Mouse (Mus musculus): ENCODE measurements around the gene Trpm1. TPM values are rescaled to one million over a fixed set of nuclear protein-coding genes. Genes with fewer than 3 reads are reported as not detected.

The Trpm1 gene
- total and polyA plus RNA-seq, 2 experiments from 2014 or later = 0.45 TPM; not detected in 1

DNA sequence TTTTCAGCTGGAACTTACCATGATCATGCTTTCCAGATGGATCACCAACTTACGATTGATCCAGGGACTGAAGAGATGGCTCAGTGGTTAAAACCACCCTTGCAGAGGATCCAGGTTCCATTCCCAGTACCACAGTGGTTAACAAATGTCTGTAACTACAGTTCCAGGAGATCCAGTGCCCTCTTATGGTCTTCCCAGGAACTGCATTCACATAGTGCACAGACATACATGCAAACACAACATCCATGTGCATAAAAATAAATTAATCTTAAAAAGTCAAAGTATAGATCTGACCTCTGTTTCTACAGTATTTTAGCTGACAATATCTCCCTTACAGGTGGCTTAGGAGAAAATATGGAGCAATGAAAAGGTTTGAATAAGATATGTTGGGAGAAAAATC lies 77.4 kb downstream of the Trpm1 start:
- Histone ChIP-seq H3K36me3 (ENCODE audit: insufficient read depth) (no peaks in the 10 kb centered on the region), H3K9me3 (ENCODE audit: low read length) (no peaks in the 10 kb centered on the region), H3K4me3 (ENCODE audit: low read depth, low read length) (no peak overlapping the region), H3K27me3 (ENCODE audit: insufficient read depth, low read length) (no peaks in the 10 kb centered on the region), H3K9ac (no peak overlapping the region), H3K27ac (ENCODE audit: low read depth, low read length) (no peak overlapping the region), H3K4me2 (ENCODE audit: low read depth) (no peak overlapping the region), H3K4me1 (ENCODE audit: insufficient read depth) (no peaks in the 10 kb centered on the region)
- 100% methylated on average over 1 of the region's 1 CpGs for WGBS
- peak; percentile 20; the same call in 1 of the 2 replicates for TF ChIP-seq CTCF (IDR thresholded peaks at IDR 0.05; ENCODE audit: low read depth)
- no peak for ATAC-seq
- no peak for DNase-seq

- DNase-seq (no peak), ATAC-seq (no peak)
- no peak overlapping the region for H3K4me3 ChIP-seq (ENCODE audit: low read depth, low read length)
- no peaks in the 10 kb centered on the region for H3K36me3 ChIP-seq (ENCODE audit: insufficient read depth)
- no peaks in the 10 kb centered on the region for H3K9me3 ChIP-seq (ENCODE audit: low read length)
- TF ChIP-seq CTCF (IDR thresholded peaks at IDR 0.05; ENCODE audit: low read depth) = no peak
- no peaks in the 10 kb centered on the region for H3K4me1 ChIP-seq (ENCODE audit: insufficient read depth)
- 38% methylated on average over 2 of the region's 2 CpGs for WGBS
- no peak overlapping the region for H3K9ac ChIP-seq
- H3K27ac ChIP-seq (ENCODE audit: low read depth, low read length) = no peak overlapping the region
- no peak overlapping the region for H3K4me2 ChIP-seq (ENCODE audit: low read depth)
- no peaks in the 10 kb centered on the region for H3K27me3 ChIP-seq (ENCODE audit: insufficient read depth, low read length)
Observed at GRCm38 (mm10) chr7:64231996-64232395, 78.4 kb downstream of the Trpm1 start.

DNA sequence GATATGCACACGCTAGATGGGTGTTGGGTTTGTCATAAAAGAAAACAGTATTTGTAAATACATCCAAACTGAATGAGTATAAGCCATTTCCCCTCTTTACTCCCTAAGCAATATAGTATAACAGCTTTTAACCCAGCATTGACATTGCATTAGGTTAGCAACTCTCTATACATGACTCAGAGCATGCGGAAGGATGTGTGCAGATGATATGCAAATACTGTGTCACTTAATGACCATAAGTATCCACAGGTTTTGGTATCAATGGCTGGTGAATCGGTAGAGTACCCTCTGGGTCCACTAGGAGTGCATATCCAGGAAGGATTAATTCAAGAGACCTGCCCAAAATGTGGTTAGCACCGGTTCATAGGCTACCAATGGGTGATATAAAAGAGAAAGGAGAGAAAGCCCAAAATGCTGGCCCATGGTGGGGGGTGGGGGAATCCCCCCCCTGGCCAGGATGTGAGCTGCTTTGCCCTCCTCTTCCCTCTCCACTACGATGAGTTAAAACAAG lies 80.7 kb downstream of the Trpm1 start:
- H3K4me2 ChIP-seq (ENCODE audit: low read depth) = no peak overlapping the region
- no peak for ATAC-seq

GRCm38 (mm10) chr7:64236521-64236920 lies 82.9 kb downstream of the Trpm1 start:
- no peak for DNase-seq
- WGBS = 67% methylated on average over 4 of the region's 4 CpGs
- TF ChIP-seq CTCF (IDR thresholded peaks at IDR 0.05; ENCODE audit: low read depth) = no peak
- H3K9ac ChIP-seq = no peak overlapping the region
- no peaks in the 10 kb centered on the region for H3K9me3 ChIP-seq (ENCODE audit: low read length)
- H3K4me2 ChIP-seq (ENCODE audit: low read depth) = no peak overlapping the region
- no peak overlapping the region for H3K4me3 ChIP-seq (ENCODE audit: low read depth, low read length)
- no peak overlapping the region for H3K27ac ChIP-seq (ENCODE audit: low read depth, low read length)
- no peaks in the 10 kb centered on the region for H3K36me3 ChIP-seq (ENCODE audit: insufficient read depth)
- ATAC-seq = no peak
- H3K4me1 ChIP-seq (ENCODE audit: insufficient read depth) = no peaks in the 10 kb centered on the region; the same call in 1 of the 2 replicates
- no peaks in the 10 kb centered on the region for H3K27me3 ChIP-seq (ENCODE audit: insufficient read depth, low read length)

More for the DNA sequence above, 80.7 kb downstream of the Trpm1 start:
- H3K36me3 ChIP-seq (ENCODE audit: insufficient read depth) = no peaks in the 10 kb centered on the region
- H3K27me3 ChIP-seq (ENCODE audit: insufficient read depth, low read length) = no peaks in the 10 kb centered on the region
- no peak for DNase-seq
- TF ChIP-seq CTCF (IDR thresholded peaks at IDR 0.05; ENCODE audit: low read depth) = no peak
- H3K27ac ChIP-seq (ENCODE audit: low read depth, low read length) = no peak overlapping the region
- H3K4me3 ChIP-seq (ENCODE audit: low read depth, low read length) = no peak overlapping the region
- WGBS = 95% methylated on average over 5 of the region's 5 CpGs
- no peak overlapping the region for H3K9ac ChIP-seq
- H3K4me1 ChIP-seq (ENCODE audit: insufficient read depth) = no peaks in the 10 kb centered on the region; the same call in 1 of the 2 replicates
- no peaks in the 10 kb centered on the region for H3K9me3 ChIP-seq (ENCODE audit: low read length)

DNA sequence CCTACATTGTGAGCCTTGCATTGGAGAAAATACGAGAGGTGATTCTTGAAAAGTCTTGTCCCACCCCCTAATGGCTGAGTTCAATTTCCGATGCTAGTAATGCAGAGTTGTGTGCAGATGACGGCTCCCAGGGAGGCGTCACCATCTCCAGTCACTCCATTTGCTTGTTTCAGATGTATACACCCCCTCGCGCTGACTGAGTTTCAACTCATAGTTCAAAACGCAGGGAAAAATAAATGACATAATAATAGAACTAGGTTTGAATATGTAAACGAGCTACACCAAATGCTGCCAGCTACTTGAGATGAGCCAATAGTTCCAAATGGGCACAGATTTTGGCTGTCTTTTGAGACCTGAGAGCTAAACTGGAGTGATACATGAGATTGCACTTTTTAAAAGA lies 84.1 kb downstream of the Trpm1 start:
- Histone ChIP-seq H3K9ac (no peak overlapping the region), H3K27me3 (ENCODE audit: insufficient read depth, low read length) (no peaks in the 10 kb centered on the region), H3K4me3 (ENCODE audit: low read depth, low read length) (no peak overlapping the region), H3K36me3 (ENCODE audit: insufficient read depth) (no peaks in the 10 kb centered on the region), H3K27ac (ENCODE audit: low read depth, low read length) (no peak overlapping the region), H3K9me3 (ENCODE audit: low read length) (no peaks in the 10 kb centered on the region), H3K4me1 (ENCODE audit: insufficient read depth) (no peaks in the 10 kb centered on the region; the same call in 1 of the 2 replicates), H3K4me2 (ENCODE audit: low read depth) (no peak overlapping the region)
- no peak for TF ChIP-seq CTCF (IDR thresholded peaks at IDR 0.05; ENCODE audit: low read depth)
- WGBS = 60% methylated on average over 8 of the region's 8 CpGs
- DNase-seq (peak; percentile 18), ATAC-seq (no peak)

GRCm38 (mm10) chr7:64238410-64239086 lies 84.9 kb downstream of the Trpm1 start:
- Histone ChIP-seq H3K27me3 (ENCODE audit: insufficient read depth, low read length) (no peaks in the 10 kb centered on the region), H3K4me1 (ENCODE audit: insufficient read depth) (no peaks in the 10 kb centered on the region; the same call in 1 of the 2 replicates), H3K36me3 (ENCODE audit: insufficient read depth) (no peaks in the 10 kb centered on the region), H3K27ac (ENCODE audit: low read depth, low read length) (no peak overlapping the region), H3K4me3 (ENCODE audit: low read depth, low read length) (no peak overlapping the region), H3K9me3 (ENCODE audit: low read length) (no peaks in the 10 kb centered on the region), H3K9ac (no peak overlapping the region), H3K4me2 (ENCODE audit: low read depth) (no peak overlapping the region)
- WGBS = 93% methylated on average over 7 of the region's 7 CpGs
- DNase-seq (no peak), ATAC-seq (no peak)
- no peak for TF ChIP-seq CTCF (IDR thresholded peaks at IDR 0.05; ENCODE audit: low read depth)

DNA sequence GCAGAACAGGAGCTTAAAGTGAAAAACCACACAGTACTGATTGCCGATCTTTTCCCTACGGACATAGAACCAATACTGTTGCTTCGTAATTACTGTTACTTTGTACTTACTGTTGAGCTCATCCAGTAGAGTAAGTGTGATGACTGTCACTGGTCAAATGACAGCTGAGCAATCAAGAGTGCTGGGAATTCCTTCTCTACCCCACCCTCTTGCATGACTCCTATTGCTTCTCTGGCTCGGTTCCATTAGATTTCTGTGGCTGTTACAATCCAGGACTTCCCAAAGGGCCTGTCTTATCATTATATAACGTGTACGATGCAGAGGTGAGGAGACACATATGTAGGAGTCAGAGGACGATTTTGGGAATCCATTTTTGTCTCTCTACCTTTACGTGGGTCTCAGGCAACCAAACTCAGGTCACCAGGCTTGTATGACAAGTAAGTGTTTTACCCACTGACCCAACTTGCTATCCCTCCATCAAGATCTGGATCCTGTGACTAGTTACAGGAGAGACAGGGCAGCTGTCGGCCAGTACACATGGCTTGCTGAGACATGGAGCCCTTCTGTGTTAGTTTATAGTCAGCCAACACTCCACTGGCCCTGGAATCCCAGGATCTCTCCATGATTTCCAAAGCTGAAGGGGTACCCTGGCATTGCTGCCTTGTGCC lies 85.6 kb downstream of the Trpm1 start:
- Histone ChIP-seq H3K4me2 (ENCODE audit: low read depth) (no peak overlapping the region), H3K9ac (no peak overlapping the region), H3K4me1 (ENCODE audit: insufficient read depth) (no peaks in the 10 kb centered on the region; the same call in 1 of the 2 replicates), H3K36me3 (ENCODE audit: insufficient read depth) (no peaks in the 10 kb centered on the region), H3K27me3 (ENCODE audit: insufficient read depth, low read length) (no peaks in the 10 kb centered on the region), H3K27ac (ENCODE audit: low read depth, low read length) (no peak overlapping the region), H3K9me3 (ENCODE audit: low read length) (no peaks in the 10 kb centered on the region), H3K4me3 (ENCODE audit: low read depth, low read length) (no peak overlapping the region)
- 85% methylated on average over 9 of the region's 9 CpGs for WGBS
- ATAC-seq = no peak; the same call in 1 of the 2 replicates
- no peak for DNase-seq
- TF ChIP-seq CTCF (IDR thresholded peaks at IDR 0.05; ENCODE audit: low read depth) = no peak

Measured in forebrain, postnatal 0 days (tissue).